Comparison of ENCODE assay signal across 15 mouse cellular contexts in genomic region chr4:46794583-46794982, GRCm38 (mm10).
DNase-seq lines count a peak whose midpoint lies in the region; ATAC-seq lines count a peak whose summit lies in the region.
"Had no signal": no experiment of that assay in that cellular context is flagged by ENCODE, and none has a peak within 500 bp of the region (broad histone marks: within the 10 kb centered on the region; RNA-seq: fewer than 3 reads in every experiment).

No protein-coding gene starts in this region.

- peak overlapping the region; percentile 77 for H3K27ac ChIP-seq in heart, embryonic 13.5 days (replicated peaks)
- no peak overlapping the region for H3K27ac ChIP-seq in hindbrain, embryonic 13.5 days
- H3K27ac ChIP-seq: limb, embryonic 10.5 days; liver, embryonic 13.5 days; stomach, embryonic 15.5 days had no signal

- intact Hi-C loops in heart, postnatal 14 days (cut with DNase I) = no loop called here
- intact Hi-C loops in left cerebral cortex, postnatal 4 days (cut with DNase I) = no loop called here
- intact Hi-C loops in left cerebral cortex, postnatal 25 days (cut with DNase I) = loop anchor here (1.0 to 5.0 kb wide), 3 partner anchors 22 to 78 kb away; no protein-coding TSS in a partner anchor

- H3K4me1 ChIP-seq in heart, embryonic 13.5 days = peaks cover 38% of the 10 kb centered on the region
- peaks cover 3% of the 10 kb centered on the region; the same call in 1 of the 2 replicates for H3K4me1 ChIP-seq in hindbrain, embryonic 13.5 days (replicated peaks)
- H3K4me1 ChIP-seq: limb, embryonic 10.5 days; stomach, embryonic 15.5 days had no signal

- no peak overlapping the region for H3K4me2 ChIP-seq in heart, embryonic 13.5 days
- no peak overlapping the region for H3K4me2 ChIP-seq in hindbrain, embryonic 13.5 days
- H3K4me2 ChIP-seq: liver, embryonic 13.5 days; stomach, embryonic 15.5 days had no signal

- 0 out of 2 replicates have a peak, but pooled peaks have one; percentile 44 for ATAC-seq in heart, embryonic 13.5 days (ENCODE audit: extremely low read depth, insufficient number of reproducible peaks, low FRiP score, low TSS enrichment)
- ATAC-seq in hindbrain, embryonic 13.5 days (ENCODE audit: low FRiP score) = no peak

- H3K9me3 ChIP-seq in heart, embryonic 13.5 days = no peaks in the 10 kb centered on the region
- no peaks in the 10 kb centered on the region for H3K9me3 ChIP-seq in hindbrain, embryonic 13.5 days
- H3K9me3 ChIP-seq: limb, embryonic 10.5 days; liver, embryonic 13.5 days; stomach, embryonic 15.5 days had no signal

- H3K9ac ChIP-seq in heart, embryonic 13.5 days = 0 out of 2 replicates have a peak overlapping the region, but pooled peaks have one; percentile 14
- H3K9ac ChIP-seq in hindbrain, embryonic 13.5 days = no peak overlapping the region
- H3K9ac ChIP-seq: liver, embryonic 13.5 days; stomach, embryonic 15.5 days had no signal

- DNase-seq in heart, postnatal 14 days = no peak
- DNase-seq in left cerebral cortex, adult 11 months (ENCODE audit: low spot score) = peak; percentile 73
- DNase-seq in left cerebral cortex, postnatal 4 days = no peak
- peak; percentile 63 to 98 for DNase-seq in left cerebral cortex, postnatal 25 days (ENCODE audit: low spot score in 2 of 2)
- no peak for DNase-seq in thymus, postnatal 25 days
- no peak for DNase-seq in adrenal gland, postnatal 25 days
- DNase-seq: adrenal gland, adult 2 months; cerebellum, adult 9-11 months; liver, embryonic 13.5 days; lung, postnatal 10 days; thymus, postnatal 14 days had no signal

- WGBS in heart, embryonic 13.5 days = 43% methylated on average over 7 of the region's 7 CpGs
- 92% methylated on average over 7 of the region's 7 CpGs for WGBS in hindbrain, embryonic 13.5 days

- no peaks in the 10 kb centered on the region for H3K36me3 ChIP-seq in heart, embryonic 13.5 days
- no peaks in the 10 kb centered on the region for H3K36me3 ChIP-seq in hindbrain, embryonic 13.5 days
- H3K36me3 ChIP-seq: limb, embryonic 10.5 days; liver, embryonic 13.5 days; stomach, embryonic 15.5 days had no signal

- peaks cover 7% of the 10 kb centered on the region; the same call in 1 of the 2 replicates for H3K27me3 ChIP-seq in heart, embryonic 13.5 days (replicated peaks)
- H3K27me3 ChIP-seq in hindbrain, embryonic 13.5 days = no peaks in the 10 kb centered on the region
- H3K27me3 ChIP-seq: liver, embryonic 13.5 days; stomach, embryonic 15.5 days had no signal

- no peak overlapping the region for H3K4me3 ChIP-seq in heart, embryonic 13.5 days
- no peak overlapping the region for H3K4me3 ChIP-seq in hindbrain, embryonic 13.5 days
- H3K4me3 ChIP-seq: limb, embryonic 10.5 days; liver, embryonic 13.5 days; stomach, embryonic 15.5 days had no signal

Comparison
In these comparisons a context has a peak if more than half of its experiments do, and no peak if none do; other contexts are left out.
1. DNase-seq: peak in left cerebral cortex, adult 11 months (single experiment) and left cerebral cortex, postnatal 25 days (2 of 2); none in heart, postnatal 14 days (0 of 2), left cerebral cortex, postnatal 4 days (single experiment), thymus, postnatal 25 days (single experiment) and adrenal gland, postnatal 25 days (single experiment).